Mouse (Mus musculus) forebrain, embryonic 10.5 days (tissue): ENCODE results near the gene Dqx1. TPM values are rescaled to one million over a fixed set of nuclear protein-coding genes. Genes with fewer than 3 reads are reported as not detected.

Experiments used
- DNase-seq: peaks from one replicate; pipeline ENCODE4 v3.0.0-alpha.2; 2017; ENCODE audit warnings: low spot score; ENCODE audit errors: extremely low spot score
- H3K27ac ChIP-seq: fragments of 300-500 bp; sonication (generic); 2 replicates; pipeline ENCODE4 v1.5.1; 2016; ENCODE audit warnings: mild to moderate bottlenecking
- H3K27me3 ChIP-seq: fragments of 300-500 bp; sonication (generic); 2 replicates; pipeline ENCODE4 v1.6.1; 2016; ENCODE audit warnings: mild to moderate bottlenecking; ENCODE audit not compliant: poor library complexity, severe bottlenecking
- H3K36me3 ChIP-seq: fragments of 300-500 bp; sonication (generic); replicated peaks from 2 replicates; pipeline ENCODE4 v1.6.1; 2016; ENCODE audit warnings: mild to moderate bottlenecking, moderate library complexity
- H3K4me1 ChIP-seq: fragments of 300-500 bp; sonication (generic); 2 replicates; pipeline ENCODE4 v1.6.1; 2016
- H3K4me3 ChIP-seq: fragments of 300-500 bp; sonication (generic); 2 replicates; pipeline ENCODE4 v1.5.1; 2016; ENCODE audit warnings: mild to moderate bottlenecking, moderate library complexity
- H3K9me3 ChIP-seq: fragments of 300-500 bp; sonication (generic); 2 replicates; pipeline ENCODE4 v1.6.1; 2016; ENCODE audit warnings: mild to moderate bottlenecking, moderate library complexity
- WGBS: fragments of 180-500 bp; shearing (Covaris S2); methylation state at CpG from one replicate; pipeline ENCODE4 v1.1.7; 2016; 5-methylcytosine and 5-hydroxymethylcytosine counted together
- polyA plus RNA-seq: library from polyadenylated mRNA; unstranded; fragments of >200 nt; fragmentation: Nextera tagmentation; extraction: Ambion mirVana; gene quantifications from 2 replicates; pipeline ENCODE4 v1.2.1, GENCODE M21; 2016

Gene Dqx1
- polyA plus RNA-seq, 1 experiment from 2014 or later: 1.7 TPM

GRCm38 (mm10) chr6:83023008-83023407 is 34.6 kb upstream of the Dqx1 start:
- DNase-seq: no peak
- Histone ChIP-seq H3K9me3 (no peaks in the 10 kb centered on the region), H3K4me3 (no peak overlapping the region), H3K27ac (no peak overlapping the region), H3K4me1 (peaks cover 6% of the 10 kb centered on the region), H3K27me3 (peaks cover 11% of the 10 kb centered on the region), H3K36me3 (no peaks in the 10 kb centered on the region)
- WGBS: 86% methylated on average over 9 of the region's 9 CpGs

GRCm38 (mm10) chr6:83023786-83024185 is 33.9 kb upstream of the Dqx1 start:
- Histone ChIP-seq H3K4me3 (no peak overlapping the region), H3K27me3 (peaks cover 19% of the 10 kb centered on the region), H3K27ac (no peak overlapping the region), H3K9me3 (no peaks in the 10 kb centered on the region), H3K4me1 (peaks cover 7% of the 10 kb centered on the region), H3K36me3 (no peaks in the 10 kb centered on the region)
- WGBS: 92% methylated on average over 2 of the region's 2 CpGs
- DNase-seq: no peak

GRCm38 (mm10) chr6:83024421-83024820 is 33.2 kb upstream of the Dqx1 start:
- no peak overlapping the region for H3K4me3 ChIP-seq
- WGBS: 75% methylated on average over 4 of the region's 4 CpGs
- H3K27me3 ChIP-seq: peaks cover 26% of the 10 kb centered on the region
- H3K36me3 ChIP-seq: no peaks in the 10 kb centered on the region
- H3K9me3 ChIP-seq: no peaks in the 10 kb centered on the region
- peaks cover 13% of the 10 kb centered on the region for H3K4me1 ChIP-seq
- H3K27ac ChIP-seq: no peak overlapping the region
- DNase-seq: no peak

- Histone ChIP-seq H3K27ac (no peak overlapping the region), H3K9me3 (no peaks in the 10 kb centered on the region), H3K4me1 (peaks cover 21% of the 10 kb centered on the region), H3K36me3 (no peaks in the 10 kb centered on the region), H3K27me3 (peaks cover 34% of the 10 kb centered on the region), H3K4me3 (no peak overlapping the region)
- WGBS: 96% methylated on average over 4 of the region's 4 CpGs
- no peak for DNase-seq
Measured at GRCm38 (mm10) chr6:83025221-83025620, 32.4 kb upstream of the Dqx1 start.

GRCm38 (mm10) chr6:83027293-83027692 is 30.4 kb upstream of the Dqx1 start:
- 80% methylated on average over 8 of the region's 8 CpGs for WGBS
- H3K9me3 ChIP-seq: no peaks in the 10 kb centered on the region
- H3K4me1 ChIP-seq: peaks cover 39% of the 10 kb centered on the region
- H3K27me3 ChIP-seq: peaks cover 54% of the 10 kb centered on the region
- H3K36me3 ChIP-seq: peaks cover 3% of the 10 kb centered on the region; the same call in 1 of the 2 replicates
- H3K4me3 ChIP-seq: no peak overlapping the region
- no peak overlapping the region for H3K27ac ChIP-seq
- DNase-seq: no peak

GRCm38 (mm10) chr6:83027706-83028105 is 29.9 kb upstream of the Dqx1 start:
- Histone ChIP-seq H3K27me3 (peaks cover 58% of the 10 kb centered on the region), H3K4me1 (peaks cover 44% of the 10 kb centered on the region), H3K27ac (no peak overlapping the region), H3K36me3 (peaks cover 3% of the 10 kb centered on the region; the same call in 1 of the 2 replicates), H3K9me3 (no peaks in the 10 kb centered on the region), H3K4me3 (no peak overlapping the region)
- no peak for DNase-seq
- WGBS: 58% methylated on average over 7 of the region's 9 CpGs

GRCm38 (mm10) chr6:83029777-83030176 is 27.9 kb upstream of the Dqx1 start:
- 11% methylated on average over 10 of the region's 10 CpGs for WGBS
- H3K4me1 ChIP-seq: peaks cover 63% of the 10 kb centered on the region
- no peak overlapping the region for H3K27ac ChIP-seq
- peaks cover 78% of the 10 kb centered on the region for H3K27me3 ChIP-seq
- no peak for DNase-seq
- no peaks in the 10 kb centered on the region for H3K9me3 ChIP-seq
- no peak overlapping the region for H3K4me3 ChIP-seq
- peaks cover 3% of the 10 kb centered on the region; the same call in 1 of the 2 replicates for H3K36me3 ChIP-seq

- no peaks in the 10 kb centered on the region for H3K9me3 ChIP-seq
- H3K4me1 ChIP-seq: peaks cover 73% of the 10 kb centered on the region
- H3K27me3 ChIP-seq: peaks cover 91% of the 10 kb centered on the region
Measured at GRCm38 (mm10) chr6:83031111-83031510, 26.5 kb upstream of the Dqx1 start.

GRCm38 (mm10) chr6:83031921-83032590 is 25.6 kb upstream of the Dqx1 start:
- peaks cover 3% of the 10 kb centered on the region; the same call in 1 of the 2 replicates for H3K36me3 ChIP-seq
- no peak overlapping the region for H3K27ac ChIP-seq
- H3K4me3 ChIP-seq: peak overlapping the region; percentile 68
- H3K4me1 ChIP-seq: peaks cover 73% of the 10 kb centered on the region
- H3K27me3 ChIP-seq: peaks cover 98% of the 10 kb centered on the region
- 12% methylated on average over 18 of the region's 18 CpGs for WGBS
- DNase-seq: no peak
- no peaks in the 10 kb centered on the region for H3K9me3 ChIP-seq

More at GRCm38 (mm10) chr6:83031111-83031510, 26.5 kb upstream of the Dqx1 start:
- Histone ChIP-seq H3K27ac (no peak overlapping the region), H3K4me3 (no peak overlapping the region), H3K36me3 (peaks cover 3% of the 10 kb centered on the region; the same call in 1 of the 2 replicates)
- WGBS: 53% methylated on average over 7 of the region's 7 CpGs
- no peak for DNase-seq

- peaks cover 3% of the 10 kb centered on the region; the same call in 1 of the 2 replicates for H3K36me3 ChIP-seq
- H3K4me1 ChIP-seq: peaks cover 69% of the 10 kb centered on the region
- peak overlapping the region; percentile 86 for H3K27ac ChIP-seq
- peak overlapping the region; percentile 68 for H3K4me3 ChIP-seq
- no peaks in the 10 kb centered on the region for H3K9me3 ChIP-seq
- WGBS: under 1% methylated on average over 31 of the region's 31 CpGs
- peak; percentile 70 for DNase-seq
- H3K27me3 ChIP-seq: peaks cover 98% of the 10 kb centered on the region
Measured at GRCm38 (mm10) chr6:83032769-83033191, 24.9 kb upstream of the Dqx1 start.

- H3K9me3 ChIP-seq: no peaks in the 10 kb centered on the region
Measured at GRCm38 (mm10) chr6:83033249-83034185, 24.1 kb upstream of the Dqx1 start, which contains the start of the genes Dok1 and Loxl3. Gene Dok1 (minus strand): TSS chr6:83033471. Gene Loxl3 (plus strand): TSS chr6:83034173.

GRCm38 (mm10) chr6:83034463-83035055 is 23.1 kb upstream of the Dqx1 start:
- Histone ChIP-seq H3K27me3 (peaks cover 86% of the 10 kb centered on the region), H3K4me3 (peak overlapping the region; percentile 68), H3K4me1 (peaks cover 70% of the 10 kb centered on the region), H3K9me3 (no peaks in the 10 kb centered on the region), H3K36me3 (peaks cover 3% of the 10 kb centered on the region; the same call in 1 of the 2 replicates), H3K27ac (peak overlapping the region; percentile 86)
- 22% methylated on average over 5 of the region's 5 CpGs for WGBS
- no peak for DNase-seq

More at GRCm38 (mm10) chr6:83033249-83034185, 24.1 kb upstream of the Dqx1 start, which contains the start of the genes Dok1 and Loxl3:
- Histone ChIP-seq H3K4me1 (peaks cover 72% of the 10 kb centered on the region), H3K4me3 (peak within 1 kb of the TSS; percentile 68), H3K27ac (peak within 1 kb of the TSS; percentile 86), H3K27me3 (peaks cover 97% of the 10 kb centered on the region), H3K36me3 (peaks cover 3% of the 10 kb centered on the region; the same call in 1 of the 2 replicates)
- peak; percentile 73 for DNase-seq
- under 1% methylated on average over 51 of the region's 51 CpGs for WGBS
